Mouse (Mus musculus) retina, embryonic 14.5 days (tissue): ENCODE results near the gene Suco.

Experiments used
- DNase-seq: peaks from one replicate; pipeline ENCODE4 v3.0.0-alpha.2; 2015; ENCODE audit warnings: low spot score

The Suco gene

GRCm38 (mm10) chr1:161876553-161877447, at the start of gene Suco:
Suco (minus strand) TSS chr1:161876682.
- DNase-seq: peak; percentile 99

GRCm38 (mm10) chr1:161925281-161925805, 48.9 kb upstream of the Suco start:
- no peak for DNase-seq

- no peak for DNase-seq
Observed at GRCm38 (mm10) chr1:161924321-161924720, 47.8 kb upstream of the Suco start.

- DNase-seq: no peak
Observed at GRCm38 (mm10) chr1:161921928-161922327, 45.4 kb upstream of the Suco start.

- no peak for DNase-seq
Observed at GRCm38 (mm10) chr1:161920475-161921454, 44.3 kb upstream of the Suco start.

GRCm38 (mm10) chr1:161919594-161919993, 43.1 kb upstream of the Suco start:
- DNase-seq: no peak

- DNase-seq: no peak
Observed at GRCm38 (mm10) chr1:161918682-161919372, 42.3 kb upstream of the Suco start.

GRCm38 (mm10) chr1:161917940-161918484, 41.5 kb upstream of the Suco start:
- no peak for DNase-seq

GRCm38 (mm10) chr1:161916036-161916435, 39.6 kb upstream of the Suco start:
- peak; percentile 80 for DNase-seq

GRCm38 (mm10) chr1:161913648-161913984, 37.1 kb upstream of the Suco start:
- DNase-seq: no peak

GRCm38 (mm10) chr1:161912940-161913647, 36.6 kb upstream of the Suco start:
- DNase-seq: no peak

GRCm38 (mm10) chr1:161909074-161909473, 32.6 kb upstream of the Suco start:
- DNase-seq: no peak

GRCm38 (mm10) chr1:161907795-161908457, 31.4 kb upstream of the Suco start:
- DNase-seq: no peak

GRCm38 (mm10) chr1:161907111-161907510, 30.6 kb upstream of the Suco start:
- no peak for DNase-seq

GRCm38 (mm10) chr1:161902692-161903452, 26.4 kb upstream of the Suco start:
- no peak for DNase-seq

- DNase-seq: no peak
Observed at GRCm38 (mm10) chr1:161900129-161900528, 23.6 kb upstream of the Suco start.

- no peak for DNase-seq
Observed at GRCm38 (mm10) chr1:161897235-161897634, 20.8 kb upstream of the Suco start.

- peak; percentile 58 for DNase-seq
Observed at GRCm38 (mm10) chr1:161896130-161896529, 19.6 kb upstream of the Suco start.

GRCm38 (mm10) chr1:161895014-161895413, 18.5 kb upstream of the Suco start:
- no peak for DNase-seq

- DNase-seq: no peak
Observed at GRCm38 (mm10) chr1:161894553-161894952, 18.1 kb upstream of the Suco start.
